Mouse (Mus musculus) common myeloid progenitor, adult 5-6 weeks (primary cell): ENCODE measurements around the gene Spic. TPM values are rescaled to one million over a fixed set of nuclear protein-coding genes. Genes with fewer than 3 reads are reported as not detected.
"Not testable (repeated sequence)": the region's sequence is repeated elsewhere in the genome, so short reads cannot be mapped to it uniquely, and the experiment has no call there.

Experiments used
- ATAC-seq: replicated peaks from 2 replicates; pipeline ENCODE4 v1.8.0; 2016; ENCODE audit warnings: low read depth, mild to moderate bottlenecking, moderate TSS enrichment, inconsistent platforms; ENCODE audit not compliant: poor library complexity, severe bottlenecking
- total RNA-seq: library from RNA; stranded (forward); fragments of 200-1000, 187-1606 nt; gene quantifications from 2 replicates; pipeline ENCODE4 v1.2.3, GENCODE M21; 2017

Spic gene
- total RNA-seq, 1 experiment from 2014 or later: 1.1 TPM

DNA sequence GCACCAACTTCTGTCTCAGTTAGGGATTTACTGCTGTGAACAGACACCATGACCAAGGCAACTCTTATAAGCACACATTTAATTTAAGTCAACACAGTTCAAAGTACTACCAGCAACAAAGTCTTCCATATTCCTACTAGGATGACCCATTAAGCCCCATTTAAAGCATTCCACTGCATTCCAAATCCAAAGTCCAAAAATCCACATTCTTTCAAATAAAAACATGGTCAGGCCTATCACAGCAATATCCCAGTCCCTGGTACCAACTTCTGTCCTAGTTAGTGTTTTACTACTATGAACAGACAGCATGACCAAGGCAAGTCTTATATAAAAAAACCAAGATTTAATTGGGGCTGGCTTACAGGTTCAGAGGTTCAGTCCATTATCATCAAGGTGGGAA lies 21.0 kb downstream of the Spic start:
- not testable (repeated sequence) for ATAC-seq

DNA sequence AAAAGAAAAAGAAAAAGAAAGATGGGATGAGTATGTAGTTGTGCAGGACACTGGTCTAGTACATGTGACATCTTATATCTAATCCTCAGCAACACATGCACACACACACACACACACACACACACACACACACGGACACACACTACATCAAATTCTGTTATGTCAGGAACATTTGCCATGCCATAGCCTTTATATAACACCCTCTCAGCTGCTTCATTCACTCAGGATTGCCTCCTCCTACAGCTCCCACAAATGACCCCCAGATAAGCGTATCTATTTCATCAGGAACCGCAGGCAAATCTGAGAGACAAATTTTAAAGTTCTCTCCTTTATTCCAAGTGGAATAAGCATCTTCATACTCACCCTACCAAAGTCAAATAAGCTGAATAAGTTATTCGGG lies 25.9 kb downstream of the Spic start:
- ATAC-seq: no peak

DNA sequence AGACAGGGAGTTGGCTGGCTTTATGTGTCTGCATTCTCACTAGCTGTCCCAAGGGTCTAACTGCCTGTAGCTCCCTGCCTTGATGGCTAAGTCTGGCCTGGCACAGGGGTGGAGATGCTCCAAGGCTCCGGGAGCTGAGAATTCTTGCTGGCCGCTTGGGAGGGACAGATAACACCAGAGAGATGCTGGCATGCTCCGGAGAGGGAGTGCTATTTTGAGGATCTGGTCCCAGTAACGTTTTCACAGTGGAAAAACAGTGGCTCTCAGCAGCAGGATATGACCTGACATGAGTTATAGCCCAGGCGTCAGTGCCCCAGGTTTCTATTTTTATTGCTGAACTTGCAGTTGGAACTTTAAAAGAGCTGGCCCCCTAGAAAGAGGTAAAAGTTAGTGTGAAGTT lies 39.4 kb downstream of the Spic start:
- ATAC-seq: peak; percentile 80

DNA sequence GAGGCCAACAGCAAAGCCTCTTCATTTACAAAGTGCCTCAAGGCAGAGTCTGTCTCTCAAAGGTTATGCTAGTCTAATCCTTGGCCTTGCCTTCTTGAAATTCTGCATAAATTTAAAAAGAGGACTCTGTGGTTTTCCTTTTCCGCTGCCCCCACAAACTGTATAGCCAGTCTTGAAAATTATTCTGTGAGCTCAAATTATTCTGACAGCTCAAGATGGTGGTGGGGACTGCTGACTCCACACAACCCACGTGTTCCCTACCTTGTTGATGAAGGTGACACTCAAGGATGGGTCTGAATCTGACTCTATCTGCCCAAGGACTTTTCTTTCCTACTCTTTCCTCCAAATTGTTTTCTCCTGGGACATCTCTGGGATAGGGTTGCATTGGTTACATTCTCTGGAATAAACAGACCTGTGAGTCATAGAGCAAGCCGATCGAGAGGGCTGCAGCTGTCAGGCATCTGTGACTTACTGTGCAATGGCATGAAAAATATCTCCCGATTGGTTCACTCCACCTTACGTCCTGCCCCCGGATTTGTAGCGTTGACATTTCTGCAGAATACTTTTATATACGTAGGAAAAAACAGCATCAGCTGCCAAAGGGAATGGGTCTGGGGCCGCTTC lies 53.4 kb downstream of the Spic start:
- peak; percentile 55 for ATAC-seq

DNA sequence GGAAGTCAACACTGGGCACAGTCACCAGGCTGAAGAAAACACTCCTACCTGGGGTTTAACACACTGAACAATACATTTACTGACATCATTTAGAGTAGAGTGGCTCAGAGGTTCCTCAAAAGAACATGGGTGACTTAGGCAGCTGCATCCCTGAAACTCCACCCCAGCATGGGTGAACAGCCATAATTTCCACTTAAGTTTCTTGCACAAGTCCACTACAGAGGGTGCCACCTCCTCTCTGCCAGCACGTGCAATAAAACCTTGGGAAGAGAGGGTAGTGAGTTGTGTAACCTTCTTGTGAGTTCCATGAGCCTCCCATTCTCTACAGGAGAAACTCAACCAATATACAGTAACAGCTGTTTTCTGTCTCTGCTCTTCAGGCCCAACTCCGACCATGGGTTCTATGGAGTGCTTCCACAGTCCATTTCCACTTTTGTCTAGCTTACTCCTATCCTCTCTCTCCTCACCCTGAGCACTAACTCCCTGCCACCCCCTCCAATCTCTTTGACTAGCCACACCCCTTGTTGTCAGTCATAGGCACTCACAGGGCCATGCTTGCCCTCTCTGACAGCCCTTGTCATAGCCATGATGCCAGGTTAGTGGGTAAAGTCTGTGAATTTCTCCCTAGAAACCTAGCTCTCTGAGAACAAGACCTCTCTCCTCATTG lies 54.0 kb downstream of the Spic start:
- ATAC-seq: peak; percentile 66

DNA sequence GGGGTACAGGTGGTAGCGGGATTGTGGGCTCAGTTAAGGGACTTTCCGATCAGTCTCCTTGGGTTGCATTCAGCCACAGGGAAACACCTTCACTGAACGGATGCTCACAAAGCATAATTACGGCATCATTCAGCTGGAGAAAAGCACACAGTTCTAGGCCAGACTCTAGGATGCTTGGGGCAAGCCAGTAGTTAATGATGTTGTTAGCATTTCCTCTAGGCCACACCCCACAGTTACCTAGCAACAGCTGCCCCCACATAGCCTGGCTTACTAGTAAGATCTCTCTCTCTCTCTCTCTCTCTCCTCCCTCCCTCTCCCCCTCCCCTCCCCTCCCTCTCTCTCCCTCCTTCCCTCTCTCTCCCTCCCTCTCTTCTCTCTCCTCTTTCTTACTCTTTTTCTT lies 57.8 kb downstream of the Spic start:
- no peak for ATAC-seq

DNA sequence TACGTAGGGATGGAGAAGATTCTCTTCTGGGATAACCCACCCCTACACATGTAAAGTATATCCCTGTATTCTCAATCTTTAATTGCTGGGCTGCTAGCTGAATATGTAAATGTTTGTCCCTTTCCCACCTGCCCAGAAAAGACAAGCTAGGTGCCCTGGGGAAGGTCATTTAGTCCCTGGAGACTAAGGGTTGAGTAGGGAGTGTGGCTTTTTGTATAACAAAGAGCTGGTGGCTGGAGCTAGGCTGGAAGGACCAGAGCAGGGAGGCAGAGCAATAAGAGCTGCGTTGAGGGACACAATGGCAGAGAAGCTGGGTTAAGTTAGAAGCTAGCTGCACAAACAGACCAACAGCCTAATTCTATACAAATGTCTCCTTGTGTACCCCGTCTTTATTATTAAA lies 58.6 kb downstream of the Spic start:
- no peak for ATAC-seq

Other genes starting within 250 kb of the Spic start
- not detected in 2 replicates for gene Sycp3, start 225.4 kb downstream of the Spic start, total RNA-seq
- gene Chpt1, start 180.9 kb downstream of the Spic start, total RNA-seq: 10.1 and 12.1 TPM in 2 replicates
- gene Mybpc1, start 79.9 kb downstream of the Spic start, total RNA-seq: not detected in 2 replicates
- 88.6 and 96.6 TPM in 2 replicates for gene Arl1, start 45.8 kb upstream of the Spic start, total RNA-seq
- 30.8 and 48.8 TPM in 2 replicates for gene Utp20, start 141.8 kb upstream of the Spic start, total RNA-seq
- gene Slc5a8, start 201.0 kb upstream of the Spic start, total RNA-seq: not detected in 2 replicates